Mouse (Mus musculus): Measurements from ENCODE around the gene Phc2.

The Phc2 gene

DNA sequence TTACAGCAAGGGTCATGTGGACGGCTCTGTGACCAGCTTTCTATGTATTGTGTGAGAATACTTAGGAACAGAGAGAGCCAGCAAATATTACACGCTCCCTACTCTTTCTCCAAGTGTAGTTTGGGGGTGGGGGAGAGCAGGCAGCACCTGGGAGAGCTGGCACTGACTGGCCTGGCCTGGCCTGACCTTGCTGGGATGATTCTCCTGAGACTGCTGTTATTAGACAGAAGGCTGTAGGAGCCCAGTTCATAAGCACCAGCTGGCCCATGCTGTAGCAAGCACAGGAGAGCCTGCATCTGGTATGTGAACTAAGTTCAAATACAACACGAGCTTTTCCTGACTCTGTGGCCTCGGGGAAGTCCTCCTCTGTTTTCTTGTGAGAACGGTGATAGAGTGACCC, 38.7 kb downstream of the Phc2 start:
- DNase-seq: peak; percentile 6

- no peak for DNase-seq
These were observed 39.8 kb downstream of the Phc2 start for GRCm38 (mm10) chr4:128694315-128694714.

DNA sequence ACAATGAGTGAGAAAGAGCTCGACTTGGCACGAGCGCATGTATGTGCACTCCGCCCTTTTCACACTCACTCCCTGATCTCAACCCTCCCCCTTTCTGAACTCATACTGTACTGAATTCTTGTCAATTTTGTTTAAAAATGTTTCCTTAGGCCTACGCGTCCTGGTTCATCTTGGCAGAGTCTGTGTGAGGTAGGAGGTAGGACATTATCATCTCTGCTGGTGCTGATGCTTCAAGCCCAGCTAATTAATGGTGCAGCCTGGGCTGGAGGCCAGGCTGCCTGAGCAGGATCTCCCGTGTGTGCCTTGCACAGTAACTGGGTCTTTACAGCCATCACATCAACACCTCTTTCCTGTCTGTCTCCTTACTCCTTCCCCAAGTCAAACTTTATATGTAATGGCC, 40.6 kb downstream of the Phc2 start:
- DNase-seq: peak; percentile 70

DNA sequence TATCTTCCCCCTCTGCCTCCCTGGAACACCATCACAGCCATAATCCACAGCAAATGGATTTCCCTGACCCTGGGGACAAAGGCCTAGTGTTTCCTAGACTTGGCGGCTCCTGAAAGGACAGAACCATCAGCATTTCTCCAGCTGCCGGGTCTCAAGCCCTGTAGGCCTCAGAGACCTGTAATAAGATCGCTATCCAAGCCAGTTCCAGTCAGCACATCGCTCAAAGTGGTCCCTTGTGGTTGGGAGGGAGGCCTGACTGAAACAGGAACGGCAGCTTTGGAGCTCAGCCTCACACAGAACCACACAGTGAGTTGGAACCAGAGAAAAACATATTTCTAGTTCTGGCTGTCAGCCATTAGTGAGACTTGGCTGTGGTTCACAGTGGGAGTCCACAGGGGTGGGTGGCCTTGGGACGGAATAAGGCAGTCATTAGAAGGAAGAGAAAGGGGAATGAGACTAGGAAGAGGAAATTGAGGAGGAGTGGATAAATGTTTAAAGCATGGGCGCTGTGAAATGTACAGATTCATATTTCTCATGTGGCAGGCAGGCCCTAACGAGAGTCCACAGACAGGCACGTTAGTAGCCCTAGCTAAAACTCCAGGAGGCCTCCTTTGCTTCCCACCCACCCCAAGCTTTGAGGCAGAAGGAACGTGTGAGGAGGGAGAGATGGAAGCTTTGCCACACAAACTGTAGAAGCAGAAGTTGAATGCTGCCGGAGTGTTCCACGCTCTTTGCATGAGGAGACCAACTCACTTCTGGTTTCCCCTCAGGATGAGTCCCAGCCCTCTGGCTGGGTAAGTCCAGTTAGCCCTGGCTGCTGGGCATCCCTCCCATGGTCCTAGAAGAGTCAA, 43.7 kb downstream of the Phc2 start:
- DNase-seq: peak; percentile 78

- DNase-seq: no peak
These were observed 45.4 kb downstream of the Phc2 start for GRCm38 (mm10) chr4:128699916-128700315.

DNA sequence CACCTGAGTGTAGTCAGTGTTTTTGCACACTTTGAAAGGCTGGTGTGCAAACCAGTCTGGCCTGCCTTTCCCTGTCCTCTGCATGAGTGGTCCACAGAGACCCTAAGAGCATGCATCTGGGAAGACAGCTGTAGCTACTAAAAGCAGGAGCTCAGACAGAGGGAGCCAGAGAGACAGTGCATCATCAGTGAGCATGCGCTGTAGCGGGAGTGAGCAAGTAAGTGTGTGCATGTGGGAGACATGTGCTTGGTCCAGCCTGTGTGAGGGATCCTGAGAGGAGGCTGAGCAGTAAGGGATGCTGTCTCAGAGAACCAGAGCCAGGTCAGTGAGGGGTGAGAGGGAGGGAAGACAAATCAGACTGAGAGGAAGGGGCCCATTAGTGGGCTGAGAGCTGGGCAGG, 46.0 kb downstream of the Phc2 start:
- no peak for DNase-seq

DNA sequence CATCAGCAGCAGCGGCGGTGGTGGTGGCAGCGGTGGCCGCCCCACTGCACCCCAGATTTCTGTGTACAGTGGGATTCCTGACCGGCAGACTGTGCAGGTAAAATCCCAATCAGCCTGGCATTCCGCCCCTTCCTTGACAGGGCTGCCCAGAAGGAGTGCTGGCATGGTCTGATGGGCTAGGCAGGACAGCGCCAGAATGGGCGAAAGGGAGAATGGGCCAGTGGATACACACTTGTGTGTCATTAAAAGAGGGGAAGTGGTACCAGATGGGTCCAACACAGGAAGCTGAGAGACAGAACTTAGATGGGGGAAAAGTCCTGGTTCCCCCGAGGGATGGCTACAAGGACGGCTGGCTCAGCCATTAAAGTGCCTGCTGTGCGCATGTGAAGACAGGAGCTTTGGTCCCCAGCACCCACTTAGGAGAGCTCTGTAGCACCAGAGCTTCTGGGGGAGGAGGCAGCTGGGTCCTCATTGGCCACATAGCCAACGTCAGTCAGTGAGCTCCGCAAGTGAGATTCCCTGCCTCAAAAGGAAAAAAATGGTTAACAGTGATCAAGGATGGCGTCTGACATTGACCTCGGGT, 50.7 kb downstream of the Phc2 start:
- DNase-seq: no peak

- DNase-seq: no peak
These were observed 52.1 kb downstream of the Phc2 start for GRCm38 (mm10) chr4:128706626-128707025.

- DNase-seq: no peak
These were observed 52.9 kb downstream of the Phc2 start for GRCm38 (mm10) chr4:128707384-128707783.

DNA sequence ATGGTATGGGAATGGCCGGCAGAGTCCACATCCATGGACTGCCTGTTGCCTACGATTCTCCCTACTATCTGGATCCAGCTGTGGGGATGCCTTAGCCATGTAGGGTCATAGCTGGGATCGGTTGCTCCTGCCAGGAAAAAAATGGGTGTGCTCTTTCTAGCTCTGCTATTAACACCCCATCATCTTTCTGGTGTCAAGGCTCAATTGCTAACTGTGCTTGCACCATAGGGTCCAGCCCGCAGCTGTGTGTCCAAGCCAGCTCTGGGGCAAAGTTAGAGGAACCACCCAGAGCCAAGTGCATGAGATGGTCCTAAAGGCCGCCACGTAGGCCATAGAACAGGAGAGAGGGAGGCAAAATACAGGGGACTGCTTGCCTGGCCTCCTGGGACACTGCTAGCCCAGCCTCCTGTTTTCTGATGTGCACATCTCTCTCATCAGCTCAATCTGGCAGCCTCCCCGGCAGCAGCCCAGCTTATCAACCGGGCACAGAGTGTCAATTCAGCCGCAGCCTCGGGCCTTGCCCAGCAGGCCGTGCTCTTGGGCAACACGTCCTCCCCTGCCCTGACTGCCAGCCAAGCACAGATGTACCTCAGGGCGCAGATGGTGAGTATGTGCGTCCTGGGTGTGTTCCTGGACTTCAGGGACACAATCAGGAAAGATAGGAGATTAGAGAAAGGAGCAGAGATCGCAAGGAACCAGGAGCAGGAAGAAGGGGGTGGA, 54.7 kb downstream of the Phc2 start:
- DNase-seq: no peak

GRCm38 (mm10) chr4:128709781-128710166, 55.3 kb downstream of the Phc2 start:
- DNase-seq: no peak

GRCm38 (mm10) chr4:128710286-128710685, 55.8 kb downstream of the Phc2 start:
- no peak for DNase-seq

DNA sequence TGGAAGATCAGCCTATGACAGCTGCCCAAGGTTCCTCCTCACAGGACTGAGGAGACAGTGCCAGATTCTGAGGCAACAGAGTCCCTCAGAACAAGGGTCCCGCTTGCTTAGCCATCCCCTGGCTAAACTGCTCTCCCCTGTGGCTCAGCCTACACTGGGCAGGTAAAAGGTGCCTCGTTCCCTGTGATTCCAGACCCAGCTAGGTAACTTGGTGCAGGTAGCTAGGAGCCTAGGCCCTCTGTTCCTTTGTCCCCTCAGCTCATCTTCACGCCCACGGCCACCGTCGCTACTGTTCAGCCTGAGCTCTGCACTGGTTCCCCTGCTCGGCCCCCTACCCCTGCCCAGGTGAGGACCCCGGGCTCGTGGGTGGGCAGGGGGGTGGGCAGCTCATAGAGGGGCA, 56.3 kb downstream of the Phc2 start:
- no peak for DNase-seq

DNA sequence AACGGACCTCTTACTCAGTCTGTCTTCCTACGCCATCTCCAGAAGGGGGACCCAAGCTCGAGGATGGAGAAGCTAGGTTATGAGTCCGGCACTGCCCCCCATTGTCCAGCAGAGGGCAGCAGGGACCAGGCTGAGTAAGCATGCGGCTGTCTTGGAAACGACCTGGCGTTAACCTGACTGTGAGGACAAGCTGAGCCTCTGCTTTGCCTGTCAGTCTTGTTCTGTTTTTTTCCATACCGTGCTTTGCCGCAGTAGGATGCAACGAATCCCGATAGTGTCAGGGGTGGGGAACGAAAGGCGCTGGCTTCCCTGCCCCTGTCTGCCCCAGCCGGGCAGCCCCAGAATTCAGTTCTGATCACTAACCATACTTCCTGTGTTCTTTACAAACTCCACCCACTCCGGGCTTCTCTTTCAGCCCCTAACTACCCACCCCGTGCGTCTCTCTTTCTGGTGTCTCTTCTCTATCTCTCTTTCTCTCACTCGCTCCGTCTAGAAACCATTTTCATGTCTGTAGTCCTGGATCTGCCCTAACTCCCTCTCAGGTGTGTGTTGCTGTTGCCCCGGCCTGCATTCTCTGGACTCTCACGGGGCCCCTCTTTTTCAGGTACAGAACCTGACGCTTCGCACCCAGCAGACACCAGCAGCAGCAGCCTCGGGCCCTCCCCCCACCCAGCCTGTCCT, 57.1 kb downstream of the Phc2 start:
- peak; percentile 90 for DNase-seq

- DNase-seq: no peak
These were observed 57.7 kb downstream of the Phc2 start for GRCm38 (mm10) chr4:128712136-128712655.

DNA sequence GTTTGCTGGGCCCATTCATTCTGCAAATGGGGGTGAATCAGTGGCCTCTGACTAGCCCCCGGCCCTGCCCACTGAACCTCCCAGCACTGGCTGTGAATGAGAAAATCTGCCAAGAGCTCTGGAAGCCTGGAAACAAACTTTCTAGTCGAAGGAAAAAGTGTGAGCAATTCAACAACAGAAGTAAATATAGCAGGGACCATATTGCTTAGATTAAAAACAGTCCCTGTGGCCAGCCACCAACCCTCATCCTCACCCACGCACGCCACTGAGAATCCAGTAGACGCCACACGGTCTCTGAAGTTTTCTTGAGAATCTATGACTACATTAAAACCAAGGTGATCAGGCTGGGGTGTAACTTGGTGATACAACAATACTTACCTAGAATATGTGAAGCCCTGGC, 58.4 kb downstream of the Phc2 start:
- no peak for DNase-seq

GRCm38 (mm10) chr4:128715241-128716204, 61.0 kb downstream of the Phc2 start:
- DNase-seq: peak; percentile 75

DNA sequence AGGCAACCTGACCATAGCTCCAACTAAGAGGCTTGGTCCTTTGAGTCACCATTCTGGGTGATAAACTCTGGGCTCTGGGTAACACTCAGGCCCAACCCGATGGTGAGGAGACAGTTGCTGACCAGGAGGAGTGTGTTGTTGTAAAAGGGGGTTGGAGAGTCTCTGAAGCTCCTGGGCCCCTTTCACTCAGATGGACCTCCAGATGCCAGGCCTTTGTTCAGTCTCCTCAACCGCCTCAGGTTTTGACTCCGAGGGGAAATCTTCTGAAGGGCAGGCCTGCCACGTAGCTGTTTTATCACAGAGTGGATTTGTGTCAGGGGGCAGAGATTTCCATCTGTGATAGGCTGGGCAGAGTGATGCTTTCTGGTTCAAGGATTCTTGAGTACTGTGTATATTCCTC, 61.8 kb downstream of the Phc2 start:
- DNase-seq: no peak

GRCm38 (mm10) chr4:128716731-128717130, 62.2 kb downstream of the Phc2 start:
- no peak for DNase-seq

GRCm38 (mm10) chr4:128720110-128720509, 65.6 kb downstream of the Phc2 start:
- peak; percentile 76 for DNase-seq

DNA sequence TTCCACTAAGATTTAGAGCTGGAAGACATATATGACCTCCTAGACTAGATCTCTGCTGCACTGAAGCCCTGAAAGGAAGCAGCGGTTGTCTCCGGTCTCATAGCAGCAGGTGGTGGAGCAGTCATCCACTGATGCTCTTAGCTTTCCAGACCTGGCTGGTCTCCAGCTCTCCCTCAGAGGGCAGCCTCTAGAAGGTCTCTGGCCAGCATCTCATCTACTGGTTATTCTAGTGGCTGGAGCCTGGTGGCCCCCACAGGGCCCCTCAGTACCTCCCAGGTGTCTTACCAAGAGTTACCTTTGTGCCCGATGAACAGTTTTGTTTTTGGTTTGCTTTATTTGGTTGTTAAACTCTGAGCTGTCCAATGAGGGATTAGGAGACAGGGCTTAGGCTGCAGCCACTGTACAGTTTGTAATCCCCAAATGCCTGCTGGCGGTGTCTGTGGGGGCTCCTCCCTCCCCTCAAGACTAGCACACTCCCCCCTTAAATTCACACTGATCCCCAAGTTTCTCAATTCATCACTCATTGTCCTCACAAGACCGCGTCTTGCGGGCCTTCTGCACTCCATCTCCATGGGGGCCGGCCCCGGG, 66.7 kb downstream of the Phc2 start:
- no peak for DNase-seq

GRCm38 (mm10) chr4:128721761-128722160, 67.3 kb downstream of the Phc2 start:
- no peak for DNase-seq

Measured in layer of hippocampus, adult 9-11 months (tissue).